Mouse (Mus musculus): ENCODE data around the gene Slc2a6. TPM values are rescaled to one million over a fixed set of nuclear protein-coding genes. Genes with fewer than 3 reads are reported as not detected.

The Slc2a6 gene
- polyA plus RNA-seq (2012; rRNA removed), result 5.1 and 7.4 TPM in 2 replicates

DNA sequence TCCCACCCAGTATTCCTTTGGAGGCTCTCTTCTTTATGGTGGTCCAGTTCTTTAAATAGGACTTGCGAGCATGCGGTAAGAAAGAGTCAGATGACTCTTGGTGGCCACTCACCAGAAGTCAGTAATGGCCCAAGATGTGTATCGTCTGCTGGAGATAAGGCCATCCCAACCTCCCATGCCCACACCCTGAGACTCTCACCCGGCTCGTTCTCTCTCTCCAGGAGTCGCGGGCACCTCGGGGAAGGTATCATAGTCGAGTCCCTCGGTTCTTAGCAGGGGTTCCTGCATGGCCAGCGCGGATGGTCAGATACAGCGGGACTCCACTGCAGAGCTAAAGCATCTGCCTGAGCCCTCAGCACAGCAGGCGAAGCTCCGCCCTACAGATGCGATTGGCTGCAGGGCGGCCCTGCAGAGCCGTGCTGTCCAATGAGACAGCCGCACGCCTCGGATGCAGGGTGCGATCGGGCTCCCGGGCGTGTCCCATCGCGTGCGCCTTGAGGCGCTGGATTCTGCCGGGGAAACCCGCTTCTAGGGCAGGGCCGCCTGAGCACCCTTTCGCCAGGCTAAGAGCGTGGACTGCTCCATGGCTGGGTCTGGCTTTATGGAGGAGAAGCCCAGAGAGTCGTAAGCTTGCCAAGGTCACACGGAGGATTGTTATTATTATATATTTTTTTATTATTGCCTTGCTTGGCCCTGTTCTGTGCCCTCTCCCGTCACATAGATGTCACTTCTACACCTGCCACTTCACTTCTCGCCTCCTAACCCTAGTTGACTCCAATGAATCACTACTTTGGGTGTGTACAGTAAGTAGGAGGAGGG is at the start of gene Slc2a6:
Gene Slc2a6 (minus strand): TSS at position 381 of the 819 bp plus-strand sequence.

DNA sequence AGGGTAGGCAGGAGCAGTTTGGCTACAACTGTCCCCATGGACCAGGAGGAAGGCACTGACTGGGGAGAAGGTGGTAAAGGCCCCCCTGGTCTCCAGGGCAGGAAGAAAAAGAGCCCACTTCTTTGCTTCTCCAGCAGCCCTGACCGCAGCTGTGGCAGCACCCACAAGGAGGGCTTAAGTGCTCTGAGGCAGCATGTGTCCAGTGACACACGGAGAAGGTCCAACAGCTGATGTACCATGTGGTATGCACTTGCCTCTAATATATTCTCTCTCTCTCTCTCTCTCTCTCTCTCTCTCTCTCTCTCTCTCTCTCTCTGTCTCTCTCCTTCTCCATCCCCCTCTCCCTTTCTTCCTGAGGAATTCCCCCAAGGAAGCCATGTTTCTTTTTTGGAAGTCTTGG is 44.2 kb upstream of the Slc2a6 start, which contains the start of gene Mymk:
Gene Mymk (minus strand): TSS at position 202 of the 400 bp plus-strand sequence.

DNA sequence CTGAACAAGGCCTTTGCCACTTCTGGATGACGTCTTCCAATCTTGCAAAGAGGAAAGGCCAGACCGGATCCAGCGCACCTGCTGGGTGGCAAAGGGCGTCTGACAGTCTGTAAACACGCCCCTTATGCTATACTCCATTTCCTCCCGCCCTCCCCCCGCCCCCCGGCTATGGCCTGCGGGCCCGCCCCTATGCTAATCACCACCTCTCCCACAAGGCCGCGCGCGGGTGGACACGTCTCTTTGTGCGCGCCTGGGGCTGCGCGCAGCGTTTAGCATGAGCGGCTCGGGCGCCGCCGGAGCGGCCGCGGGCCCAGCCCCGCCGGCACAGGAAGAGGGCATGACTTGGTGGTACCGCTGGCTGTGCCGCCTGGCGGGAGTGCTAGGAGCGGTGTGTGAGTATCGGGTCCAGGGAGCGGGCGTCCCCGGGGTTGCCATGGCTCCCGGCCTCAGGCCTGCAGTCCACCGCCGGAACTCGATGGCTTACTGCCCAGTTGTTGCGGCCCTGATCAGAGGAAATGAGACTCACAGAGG is 18.0 kb downstream of the Slc2a6 start, which contains the start of gene Cacfd1:
Gene Cacfd1 (plus strand): TSS at position 213 of the 531 bp plus-strand sequence.

DNA sequence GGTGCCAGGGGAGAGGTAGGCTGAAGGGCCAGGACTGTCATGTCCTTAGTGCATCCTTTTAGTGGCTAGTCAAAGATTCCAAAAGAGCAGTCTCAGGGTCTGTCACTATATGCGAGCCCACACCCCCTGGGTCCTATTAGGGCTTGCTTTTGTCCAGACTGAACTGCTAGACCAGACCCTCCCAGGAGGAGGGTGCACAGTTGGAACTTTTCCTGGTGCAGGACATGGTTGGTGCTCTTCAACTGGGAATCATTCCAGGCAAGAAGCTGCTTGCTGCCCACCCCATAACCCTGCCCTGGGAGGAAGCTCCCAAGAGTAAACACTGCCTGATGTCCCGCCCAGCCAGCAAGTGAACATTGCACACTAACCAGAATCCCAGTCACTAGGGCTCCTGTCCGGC is 54.7 kb downstream of the Slc2a6 start, which contains the start of gene Adamts13:
Gene Adamts13 (plus strand): TSS at position 301 of the 400 bp plus-strand sequence.

Other genes starting within 250 kb of the Slc2a6 start
- 8.0 and 11.1 TPM in 2 replicates for gene Abo, start 163.0 kb downstream of the Slc2a6 start, polyA plus RNA-seq (2012; rRNA removed)
- 9.8 and 12.0 TPM in 2 replicates for gene Surf6, start 125.1 kb downstream of the Slc2a6 start, polyA plus RNA-seq (2012; rRNA removed)
- 28.2 and 31.3 TPM in 2 replicates for gene Med22, start 117.3 kb downstream of the Slc2a6 start, polyA plus RNA-seq (2012; rRNA removed)
- gene Rpl7a, start 117.2 kb downstream of the Slc2a6 start, polyA plus RNA-seq (2012; rRNA removed), result 592 and 833 TPM in 2 replicates
- gene Surf2, start 111.6 kb downstream of the Slc2a6 start, polyA plus RNA-seq (2012; rRNA removed), result 14.6 and 17.4 TPM in 2 replicates
- gene Surf1, start 111.5 kb downstream of the Slc2a6 start, polyA plus RNA-seq (2012; rRNA removed), result 72.4 and 73.6 TPM in 2 replicates
- gene Surf4, start 94.1 kb downstream of the Slc2a6 start, polyA plus RNA-seq (2012; rRNA removed), result 328 and 351 TPM in 2 replicates
- not detected in 2 replicates for gene Stkld1, start 94.0 kb downstream of the Slc2a6 start, polyA plus RNA-seq (2012; rRNA removed)
- gene Rexo4, start 63.6 kb downstream of the Slc2a6 start, polyA plus RNA-seq (2012; rRNA removed), result 14.1 and 14.4 TPM in 2 replicates
- gene Adamts13, start 54.6 kb downstream of the Slc2a6 start, polyA plus RNA-seq (2012; rRNA removed), result 0.88 and 1.7 TPM in 2 replicates
- 65.8 and 67.4 TPM in 2 replicates for gene Cacfd1, start 18.1 kb downstream of the Slc2a6 start, polyA plus RNA-seq (2012; rRNA removed)
- 0.15 TPM in 1 of 2 replicates, not detected in the other for gene Mymk, start 44.2 kb upstream of the Slc2a6 start, polyA plus RNA-seq (2012; rRNA removed)
- gene Adamtsl2, start 51.4 kb upstream of the Slc2a6 start, polyA plus RNA-seq (2012; rRNA removed), result 2.7 and 2.9 TPM in 2 replicates
- 0.10 and 0.35 TPM in 2 replicates for gene Fam163b, start 114.5 kb upstream of the Slc2a6 start, polyA plus RNA-seq (2012; rRNA removed)
- gene Dbh, start 137.2 kb upstream of the Slc2a6 start, polyA plus RNA-seq (2012; rRNA removed), result 4.7 and 7.2 TPM in 2 replicates
- 9.7 and 14.3 TPM in 2 replicates for gene Sardh, start 220.3 kb upstream of the Slc2a6 start, polyA plus RNA-seq (2012; rRNA removed)